Mouse (Mus musculus): ENCODE measurements around the gene Ube2g1. TPM values are rescaled to one million over a fixed set of nuclear protein-coding genes. Genes with fewer than 3 reads are reported as not detected.
A peak's percentile ranks its signal among the peaks of the same experiment; 100 is the strongest.
"Not testable (repeated sequence)": the region's sequence is repeated elsewhere in the genome, so short reads cannot be mapped to it uniquely, and the experiment has no call there.

The Ube2g1 gene
- polyA plus RNA-seq, 1 experiment from 2014 or later = 63.4 TPM

DNA sequence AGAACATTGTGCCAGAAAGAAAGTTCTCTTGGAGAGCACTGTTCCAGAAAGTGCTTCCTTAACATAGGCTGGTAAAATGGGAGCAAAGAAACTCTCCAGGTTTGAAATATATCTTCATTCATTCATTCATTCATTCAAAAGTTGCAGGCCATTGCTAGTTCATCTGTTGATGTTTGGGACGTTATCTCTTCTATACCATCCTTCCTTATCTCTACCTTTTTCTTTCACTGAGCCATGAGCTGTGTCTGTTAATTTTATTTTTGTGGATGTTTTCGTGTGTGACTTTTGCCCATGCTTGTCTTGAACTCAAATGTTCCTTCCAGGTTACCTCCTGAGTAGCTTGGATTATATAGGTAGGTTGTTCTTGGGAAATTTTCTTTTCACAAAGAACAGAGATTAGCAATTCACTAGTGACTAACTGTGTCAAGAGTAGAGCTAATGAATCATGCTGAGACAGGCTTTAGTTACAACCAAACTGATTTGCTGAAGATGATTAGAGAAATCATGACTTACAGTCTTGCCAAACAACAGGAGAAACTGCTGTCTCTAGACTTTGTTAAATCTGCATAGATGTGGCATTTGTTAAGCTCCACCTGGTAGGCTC is 89.4 kb downstream of the Ube2g1 start:
- no peak for DNase-seq (ENCODE audit: low spot score)
- peaks cover 7% of the 10 kb centered on the region; the same call in 1 of the 2 replicates for H3K4me1 ChIP-seq (replicated peaks; ENCODE audit: insufficient read depth, low read length)
- no peak overlapping the region for H3K9ac ChIP-seq (ENCODE audit: low read depth, low read length)
- H3K4me2 ChIP-seq (ENCODE audit: low read length) = no peak overlapping the region
- no peak for ATAC-seq (replicated peaks; ENCODE audit: low FRiP score, low read depth)
- no peaks in the 10 kb centered on the region for H3K36me3 ChIP-seq (ENCODE audit: insufficient read depth, low read length)
- no peak for TF ChIP-seq CTCF (IDR thresholded peaks at IDR 0.05; ENCODE audit: low read depth)
- no peak overlapping the region for H3K27ac ChIP-seq
- WGBS = 97% methylated on average over 2 of the region's 2 CpGs
- H3K27me3 ChIP-seq (ENCODE audit: insufficient read depth, low read length) = no peaks in the 10 kb centered on the region
- no peak overlapping the region for H3K4me3 ChIP-seq (replicated peaks; ENCODE audit: low read depth, low read length)
- no peaks in the 10 kb centered on the region for H3K9me3 ChIP-seq (replicated peaks; ENCODE audit: low read length)

DNA sequence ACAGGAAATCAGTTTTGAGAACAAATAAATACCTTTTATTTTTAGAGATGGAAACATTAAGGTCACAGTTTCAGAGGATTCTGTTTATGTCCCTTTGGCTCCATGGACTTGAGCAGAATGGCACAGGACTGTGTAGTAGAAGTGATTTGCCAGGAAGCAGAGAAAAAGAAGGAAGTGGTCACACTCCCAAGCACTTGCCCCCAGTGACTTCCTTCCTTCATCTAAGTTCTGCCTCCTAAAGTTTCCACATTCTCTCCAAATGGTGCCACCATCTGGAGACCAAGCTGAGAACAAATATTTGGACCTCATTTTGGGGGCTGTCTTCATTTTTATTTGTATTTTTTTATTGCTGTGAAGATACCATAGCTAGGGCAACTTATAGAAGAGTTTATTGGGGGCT is 90.2 kb downstream of the Ube2g1 start:
- Histone ChIP-seq H3K4me1 (replicated peaks; ENCODE audit: insufficient read depth, low read length) (0 out of 2 replicates have a peak, but pooled peaks cover 4% of the 10 kb centered on the region), H3K9ac (ENCODE audit: low read depth, low read length) (no peak overlapping the region), H3K9me3 (replicated peaks; ENCODE audit: low read length) (no peaks in the 10 kb centered on the region), H3K36me3 (ENCODE audit: insufficient read depth, low read length) (no peaks in the 10 kb centered on the region), H3K4me2 (ENCODE audit: low read length) (no peak overlapping the region), H3K27ac (no peak overlapping the region), H3K4me3 (replicated peaks; ENCODE audit: low read depth, low read length) (no peak overlapping the region), H3K27me3 (ENCODE audit: insufficient read depth, low read length) (no peaks in the 10 kb centered on the region)
- DNase-seq (ENCODE audit: low spot score) (no peak), ATAC-seq (replicated peaks; ENCODE audit: low FRiP score, low read depth) (no peak)
- no peak for TF ChIP-seq CTCF (IDR thresholded peaks at IDR 0.05; ENCODE audit: low read depth)

DNA sequence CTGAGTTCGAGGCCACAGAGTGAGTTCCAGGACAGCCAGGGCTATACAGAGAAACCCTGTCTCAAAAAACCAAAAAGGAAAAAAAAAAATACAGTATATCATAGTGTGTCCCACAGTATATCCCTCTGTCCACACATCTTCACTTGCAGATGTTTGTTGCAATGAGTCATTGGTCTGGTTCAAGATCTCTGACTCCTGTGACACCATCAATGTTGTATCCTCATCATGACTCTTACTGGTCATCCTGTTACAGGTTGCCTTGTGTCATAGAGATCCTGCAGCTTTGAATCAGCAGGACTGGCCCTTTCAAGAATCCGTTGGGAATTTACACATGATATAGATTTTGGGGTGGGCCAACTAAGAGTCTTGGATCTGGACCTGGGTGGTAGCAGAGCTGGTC is 98.0 kb downstream of the Ube2g1 start:
- WGBS = 89% methylated on average over 2 of the region's 2 CpGs
- H3K4me1 ChIP-seq (replicated peaks; ENCODE audit: insufficient read depth, low read length); H3K4me3 ChIP-seq (replicated peaks; ENCODE audit: low read depth, low read length); ATAC-seq (replicated peaks; ENCODE audit: low FRiP score, low read depth); DNase-seq (ENCODE audit: low spot score); H3K27me3 ChIP-seq (ENCODE audit: insufficient read depth, low read length); H3K4me2 ChIP-seq (ENCODE audit: low read length); H3K9me3 ChIP-seq (replicated peaks; ENCODE audit: low read length); H3K9ac ChIP-seq (ENCODE audit: low read depth, low read length); H3K36me3 ChIP-seq (ENCODE audit: insufficient read depth, low read length); H3K27ac ChIP-seq: not testable (repeated sequence)

DNA sequence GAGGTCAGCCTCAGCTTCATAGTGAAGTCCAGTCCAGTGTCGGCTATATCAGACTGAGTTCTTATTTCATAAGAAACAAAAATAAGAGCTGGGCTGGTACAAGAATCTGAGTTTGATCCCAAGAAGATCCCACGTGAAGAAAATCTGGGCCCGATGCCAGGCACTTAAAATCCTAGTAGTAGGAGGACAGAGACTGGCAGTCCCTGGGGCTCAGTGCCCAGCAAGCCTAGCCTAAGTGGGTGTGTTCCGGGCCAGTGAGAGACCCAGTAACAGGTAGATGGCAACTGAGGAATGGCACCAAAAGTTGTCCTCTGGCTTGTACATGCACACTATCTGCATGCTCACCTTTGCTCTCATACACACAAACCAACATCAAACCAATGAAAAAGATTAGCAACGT is 105.6 kb downstream of the Ube2g1 start:
- no peak for DNase-seq (ENCODE audit: low spot score)
- Histone ChIP-seq H3K4me3 (replicated peaks; ENCODE audit: low read depth, low read length) (no peak overlapping the region), H3K4me1 (replicated peaks; ENCODE audit: insufficient read depth, low read length) (no peaks in the 10 kb centered on the region), H3K9me3 (replicated peaks; ENCODE audit: low read length) (no peaks in the 10 kb centered on the region), H3K27me3 (ENCODE audit: insufficient read depth, low read length) (no peaks in the 10 kb centered on the region), H3K27ac (no peak overlapping the region), H3K4me2 (ENCODE audit: low read length) (no peak overlapping the region), H3K9ac (ENCODE audit: low read depth, low read length) (no peak overlapping the region), H3K36me3 (ENCODE audit: insufficient read depth, low read length) (peaks cover 21% of the 10 kb centered on the region; the same call in 1 of the 2 replicates)
- no peak for TF ChIP-seq CTCF (IDR thresholded peaks at IDR 0.05; ENCODE audit: low read depth)
- ATAC-seq (replicated peaks; ENCODE audit: low FRiP score, low read depth) = no peak
- WGBS = 84% methylated on average over 5 of the region's 5 CpGs

DNA sequence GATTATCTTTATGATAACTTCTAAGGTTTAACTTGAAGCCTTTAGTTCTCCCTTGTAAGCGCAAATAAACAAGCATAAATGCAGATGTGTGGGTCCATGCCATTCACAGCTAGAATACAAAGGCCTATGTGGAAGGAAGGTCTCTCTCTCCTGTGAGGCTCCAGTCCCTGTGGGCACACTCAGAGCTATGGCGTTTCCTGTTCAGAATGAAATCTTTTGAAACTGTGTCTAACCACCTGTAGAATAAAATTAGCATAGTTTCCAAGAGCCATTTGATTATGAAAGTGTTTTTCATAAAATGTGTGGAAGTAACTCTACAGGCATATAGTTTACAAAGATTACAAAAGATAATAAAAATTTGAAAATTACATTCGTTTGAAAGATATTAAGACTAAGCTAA is 111.1 kb downstream of the Ube2g1 start:
- Histone ChIP-seq H3K9me3 (replicated peaks; ENCODE audit: low read length) (no peaks in the 10 kb centered on the region), H3K27me3 (ENCODE audit: insufficient read depth, low read length) (no peaks in the 10 kb centered on the region), H3K4me1 (replicated peaks; ENCODE audit: insufficient read depth, low read length) (no peaks in the 10 kb centered on the region), H3K4me3 (replicated peaks; ENCODE audit: low read depth, low read length) (no peak overlapping the region), H3K9ac (ENCODE audit: low read depth, low read length) (no peak overlapping the region), H3K27ac (no peak overlapping the region), H3K4me2 (ENCODE audit: low read length) (no peak overlapping the region), H3K36me3 (ENCODE audit: insufficient read depth, low read length) (peaks cover 20% of the 10 kb centered on the region; the same call in 1 of the 2 replicates)
- TF ChIP-seq CTCF (IDR thresholded peaks at IDR 0.05; ENCODE audit: low read depth) = no peak
- WGBS = 88% methylated on average over 3 of the region's 3 CpGs
- ATAC-seq (replicated peaks; ENCODE audit: low FRiP score, low read depth) = no peak
- DNase-seq (ENCODE audit: low spot score) = no peak

DNA sequence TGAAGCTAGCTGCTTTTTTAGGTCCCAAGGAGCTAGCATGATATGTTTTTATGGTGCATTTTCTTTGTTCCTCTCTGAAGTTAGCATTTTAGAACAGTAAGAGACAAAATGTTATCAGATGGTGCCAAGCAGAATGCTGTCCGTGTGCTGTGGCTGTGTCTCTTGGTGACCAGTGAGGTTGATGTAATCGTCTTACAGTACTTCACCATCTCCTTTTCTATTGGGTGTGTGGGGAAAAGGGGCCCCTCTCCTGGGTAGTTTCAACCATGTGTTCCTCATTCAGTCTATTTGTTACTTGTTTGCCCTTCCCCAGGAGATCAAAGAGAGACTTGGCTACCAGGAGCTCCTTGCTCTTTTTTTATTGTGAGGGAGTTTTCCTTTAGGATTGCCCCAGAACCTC is 116.1 kb downstream of the Ube2g1 start:
- TF ChIP-seq CTCF (IDR thresholded peaks at IDR 0.05; ENCODE audit: low read depth) = no peak
- H3K4me1 ChIP-seq (replicated peaks; ENCODE audit: insufficient read depth, low read length) = no peaks in the 10 kb centered on the region
- no peaks in the 10 kb centered on the region for H3K9me3 ChIP-seq (replicated peaks; ENCODE audit: low read length)
- H3K27me3 ChIP-seq (ENCODE audit: insufficient read depth, low read length) = no peaks in the 10 kb centered on the region
- no peak for ATAC-seq (replicated peaks; ENCODE audit: low FRiP score, low read depth)
- H3K4me3 ChIP-seq (replicated peaks; ENCODE audit: low read depth, low read length) = no peak overlapping the region
- no peak overlapping the region for H3K4me2 ChIP-seq (ENCODE audit: low read length)
- H3K9ac ChIP-seq (ENCODE audit: low read depth, low read length) = no peak overlapping the region
- H3K27ac ChIP-seq = no peak overlapping the region
- DNase-seq (ENCODE audit: low spot score) = no peak
- WGBS = 54% methylated on average over 2 of the region's 2 CpGs
- H3K36me3 ChIP-seq (ENCODE audit: insufficient read depth, low read length) = 0 out of 2 replicates have a peak, but pooled peaks cover 4% of the 10 kb centered on the region

DNA sequence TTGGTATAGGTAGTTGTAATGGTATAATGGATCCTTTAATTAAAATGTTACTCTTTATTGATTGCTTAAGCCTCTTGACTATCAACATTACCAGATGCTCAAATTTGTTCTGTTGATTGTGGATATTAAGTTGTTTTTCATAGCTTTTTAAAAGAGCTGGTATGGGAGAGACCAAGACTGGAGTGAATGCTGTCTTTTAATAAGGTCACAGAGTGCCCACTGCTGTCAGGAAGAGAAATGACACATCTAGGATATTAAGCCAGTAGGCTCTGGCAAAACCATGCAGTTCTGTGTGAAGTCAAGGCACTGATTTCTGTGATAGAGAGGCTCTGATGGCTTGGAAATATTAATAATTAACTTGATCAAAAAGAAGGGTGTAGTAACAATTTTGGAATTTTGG is 116.8 kb downstream of the Ube2g1 start:
- ATAC-seq (replicated peaks; ENCODE audit: low FRiP score, low read depth) (no peak), DNase-seq (ENCODE audit: low spot score) (peak; percentile 34)
- peak; percentile 72 for TF ChIP-seq CTCF (IDR thresholded peaks at IDR 0.05; ENCODE audit: low read depth)

More for the DNA sequence above, 116.8 kb downstream of the Ube2g1 start:
- Histone ChIP-seq H3K27ac (no peak overlapping the region), H3K4me2 (ENCODE audit: low read length) (no peak overlapping the region), H3K27me3 (ENCODE audit: insufficient read depth, low read length) (no peaks in the 10 kb centered on the region), H3K4me3 (replicated peaks; ENCODE audit: low read depth, low read length) (no peak overlapping the region), H3K36me3 (ENCODE audit: insufficient read depth, low read length) (0 out of 2 replicates have a peak, but pooled peaks cover 7% of the 10 kb centered on the region), H3K4me1 (replicated peaks; ENCODE audit: insufficient read depth, low read length) (no peaks in the 10 kb centered on the region), H3K9ac (ENCODE audit: low read depth, low read length) (no peak overlapping the region), H3K9me3 (replicated peaks; ENCODE audit: low read length) (no peaks in the 10 kb centered on the region)

Measured in kidney, postnatal 0 days (tissue).